Mouse (Mus musculus): Measurements from ENCODE around the gene Map3k13. TPM values are rescaled to one million over a fixed set of nuclear protein-coding genes. Genes with fewer than 3 reads are reported as not detected.

Map3k13 gene
- polyA plus RNA-seq, 1 experiment from 2014 or later, result 0.67 TPM

Other genes starting within 250 kb of the Map3k13 start
- gene 2510009E07Rik, start 99.7 kb upstream of the Map3k13 start, polyA plus RNA-seq (2015; fragmentation: Nextera tagmentation; extraction: Ambion mirVana), result 19.3 and 19.5 TPM in 2 replicates
- gene Ehhadh, start 6.5 kb upstream of the Map3k13 start, polyA plus RNA-seq (2015; fragmentation: Nextera tagmentation; extraction: Ambion mirVana), result 2.2 and 2.5 TPM in 2 replicates
- 34.9 and 40.9 TPM in 2 replicates for gene Tmem41a, start 153.2 kb downstream of the Map3k13 start, polyA plus RNA-seq (2015; fragmentation: Nextera tagmentation; extraction: Ambion mirVana)
- gene Liph, start 201.3 kb downstream of the Map3k13 start, polyA plus RNA-seq (2015; fragmentation: Nextera tagmentation; extraction: Ambion mirVana), result 0.07 and 0.41 TPM in 2 replicates
- 23.9 and 24.0 TPM in 2 replicates for gene Senp2, start 215.1 kb downstream of the Map3k13 start, polyA plus RNA-seq (2015; fragmentation: Nextera tagmentation; extraction: Ambion mirVana)

Measured in heart, embryonic 13.5 days (tissue).